Mouse (Mus musculus) layer of hippocampus, adult 8-10 months (tissue): ENCODE data around the gene Stpg4. TPM values are rescaled to one million over a fixed set of nuclear protein-coding genes. Genes with fewer than 3 reads are reported as not detected.

Experiments
- DNase-seq, 2 experiments: peaks; one replicate each; pipeline ENCODE4 v3.0.0; 2022; ENCODE audit warnings: low spot score in 2 of 2
- total RNA-seq, 4 experiments: library from RNA; stranded (reverse); gene quantifications; 2 replicates each; pipeline ENCODE4 v1.2.4; 2022

Gene Stpg4
- total RNA-seq, 4 experiments from 2014 or later, result not detected

DNA sequence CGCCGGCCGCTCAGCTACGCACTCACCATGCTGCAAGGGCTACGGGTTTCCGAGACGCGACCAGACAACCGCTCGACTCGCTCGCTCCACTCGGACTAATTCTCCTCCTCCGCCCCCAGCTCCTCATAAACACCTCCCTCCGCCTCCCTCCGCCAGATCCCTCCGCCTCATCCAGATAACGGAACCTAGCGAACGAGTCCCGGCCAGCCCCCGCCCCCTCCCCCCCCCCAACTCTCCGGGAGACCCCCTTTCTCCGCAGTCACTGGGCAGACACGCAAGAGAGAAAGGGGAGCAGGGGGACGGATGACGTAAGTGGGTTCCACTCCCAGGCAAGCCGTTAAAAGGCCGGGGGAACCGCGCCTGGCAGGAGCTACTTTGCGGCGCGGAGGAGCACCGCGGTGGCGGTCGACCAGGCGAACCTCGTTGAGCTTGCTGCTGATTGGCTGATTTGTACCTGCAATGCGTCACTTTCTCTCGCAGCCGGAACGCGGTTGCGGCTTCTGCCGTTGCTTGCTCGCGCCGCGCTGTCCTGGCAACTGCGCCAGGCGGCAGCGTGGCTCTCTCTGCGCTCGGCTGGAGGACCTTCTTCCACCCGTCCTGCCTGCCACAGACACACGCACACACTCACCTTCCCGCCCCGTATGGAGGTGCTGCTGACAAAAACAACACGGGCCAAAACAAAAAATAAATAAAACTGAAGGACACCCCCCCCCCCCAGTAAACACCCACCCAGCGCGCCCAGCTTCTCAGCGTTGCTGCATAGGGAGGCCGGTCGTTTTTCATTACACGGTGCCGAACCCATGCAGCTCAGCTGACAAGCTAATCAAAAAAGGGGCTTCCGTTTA is 19.4 kb upstream of the Stpg4 start, which contains the start of gene Calm2:
Gene Calm2 (minus strand): TSS at position 169 of the 845 bp plus-strand sequence.
- DNase-seq, result peak; percentile 95 to 99

DNA sequence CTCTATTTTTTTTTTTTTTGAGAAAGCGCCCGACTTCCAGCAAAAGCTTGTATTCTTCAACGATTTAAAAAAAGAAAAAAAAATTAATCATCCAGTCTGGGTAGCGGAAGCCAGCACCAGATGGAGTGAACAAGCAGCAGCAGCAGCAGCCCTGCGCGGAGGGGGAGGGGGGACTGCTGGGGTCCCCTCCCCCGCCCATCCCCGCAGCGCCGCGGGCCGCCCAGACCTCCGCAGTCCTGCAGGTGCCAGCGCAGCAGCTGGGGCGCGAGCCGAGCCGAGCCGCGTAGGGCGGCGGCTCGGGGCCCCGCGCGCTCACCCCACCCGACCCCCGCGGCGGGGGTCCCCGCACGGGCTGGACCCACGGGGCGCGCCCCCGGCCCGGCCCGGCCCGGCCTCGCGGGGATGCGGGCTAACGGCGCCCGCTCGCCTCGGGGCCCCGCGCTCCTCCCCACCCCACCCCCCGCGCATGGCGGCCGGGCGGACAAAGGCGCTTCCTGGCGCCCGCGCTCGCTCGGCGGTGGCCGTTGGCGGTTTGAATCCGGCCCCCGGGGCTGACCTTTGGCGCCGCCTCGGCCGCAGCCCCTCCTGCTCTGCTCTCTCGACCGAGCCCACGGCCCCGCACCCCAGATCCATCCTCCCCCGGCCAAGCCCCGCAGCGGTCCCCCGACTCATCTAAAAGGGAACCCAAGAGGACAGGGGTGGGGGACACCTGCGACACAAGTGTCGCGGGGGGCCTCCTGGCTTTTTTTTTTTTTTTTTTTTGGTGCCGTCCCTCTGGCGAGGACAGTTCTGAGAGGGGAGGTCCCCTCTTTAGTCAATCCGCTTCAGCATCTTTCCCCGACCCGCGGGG is 18.6 kb upstream of the Stpg4 start:
- peak in 1 of 2 experiments; percentile 68 for DNase-seq

DNA sequence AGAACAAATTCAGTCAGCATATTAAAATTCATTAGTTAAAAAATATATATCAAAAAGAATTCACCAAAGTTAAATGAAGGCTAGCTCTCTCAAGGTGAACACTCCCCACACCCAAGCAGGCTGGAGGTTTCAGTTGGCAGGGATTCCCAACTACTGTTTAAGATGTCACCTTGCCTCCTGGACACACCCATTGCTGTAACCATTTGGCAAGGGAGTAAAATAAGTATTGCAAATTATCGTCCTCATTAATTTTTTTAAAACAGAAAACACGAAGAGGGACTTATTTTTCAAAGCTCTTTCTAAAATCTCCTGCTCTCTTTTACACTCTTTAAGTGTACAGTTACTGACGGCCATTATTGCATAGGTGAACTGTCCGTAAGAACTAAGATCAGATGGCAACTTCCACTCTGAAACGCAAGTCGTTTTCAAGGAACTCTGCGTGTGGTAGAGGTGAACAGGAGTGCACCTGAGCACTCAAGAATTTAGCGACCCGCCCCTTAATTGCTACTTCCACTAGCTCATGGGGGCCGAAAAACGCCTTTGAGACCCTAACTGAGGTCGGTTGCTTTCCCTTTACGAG is 17.9 kb upstream of the Stpg4 start:
- DNase-seq, result no peak

DNA sequence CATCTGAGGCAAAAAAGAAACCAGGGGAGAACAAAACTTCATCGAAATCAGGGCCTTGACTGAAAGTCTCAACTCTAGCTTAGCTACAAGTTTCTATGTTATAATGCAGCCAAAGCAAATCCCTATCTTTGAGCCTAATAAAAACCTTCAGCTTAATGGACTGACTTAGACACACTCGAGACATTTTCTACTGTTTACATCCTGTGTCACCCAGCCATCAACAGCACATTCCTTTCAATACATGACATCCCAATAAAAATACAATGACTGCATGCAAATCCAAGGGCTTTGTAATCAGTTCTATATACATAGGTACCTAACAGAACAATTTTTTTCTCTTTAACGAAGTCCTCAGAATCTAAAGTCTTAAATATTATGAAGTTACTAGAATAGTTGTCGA is 17.2 kb upstream of the Stpg4 start:
- DNase-seq, result no peak

DNA sequence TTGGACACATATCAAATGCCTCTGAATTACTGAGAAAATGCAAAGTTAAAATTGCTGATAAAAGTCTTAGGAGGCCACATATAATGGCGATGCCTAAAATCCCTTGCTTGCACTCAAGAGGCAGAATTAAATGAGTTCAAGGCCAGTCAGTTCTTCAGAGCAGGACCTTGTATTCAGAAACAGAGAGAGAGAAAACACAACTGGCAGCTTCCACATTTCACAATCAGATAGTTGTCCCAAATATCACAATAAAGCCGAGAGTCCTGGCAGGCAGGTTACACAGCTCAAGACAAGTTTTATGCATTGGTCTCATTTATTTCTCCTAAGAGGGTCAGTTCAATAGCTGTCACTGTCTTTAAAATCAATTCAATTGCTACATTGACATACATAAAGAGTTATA is 14.0 kb upstream of the Stpg4 start:
- no peak for DNase-seq

DNA sequence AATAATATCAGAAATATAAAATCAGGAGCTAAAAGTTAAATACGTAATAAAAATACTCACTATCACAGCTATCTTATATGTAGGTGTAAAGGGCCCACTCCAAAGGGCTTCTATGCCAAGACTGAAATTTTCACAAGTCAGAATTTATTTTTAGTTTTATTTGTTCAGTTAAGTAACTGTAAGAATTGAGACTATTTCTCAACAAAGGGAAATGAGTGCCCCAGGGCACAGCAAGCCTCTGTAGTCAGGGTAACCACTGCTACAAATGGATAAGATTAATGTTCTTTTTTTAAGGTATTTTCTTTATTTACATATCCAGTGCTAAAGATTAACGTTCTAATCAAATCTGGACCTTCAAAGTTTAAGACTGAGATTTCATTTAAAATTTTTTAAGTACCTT is 11.9 kb upstream of the Stpg4 start:
- no peak for DNase-seq

DNA sequence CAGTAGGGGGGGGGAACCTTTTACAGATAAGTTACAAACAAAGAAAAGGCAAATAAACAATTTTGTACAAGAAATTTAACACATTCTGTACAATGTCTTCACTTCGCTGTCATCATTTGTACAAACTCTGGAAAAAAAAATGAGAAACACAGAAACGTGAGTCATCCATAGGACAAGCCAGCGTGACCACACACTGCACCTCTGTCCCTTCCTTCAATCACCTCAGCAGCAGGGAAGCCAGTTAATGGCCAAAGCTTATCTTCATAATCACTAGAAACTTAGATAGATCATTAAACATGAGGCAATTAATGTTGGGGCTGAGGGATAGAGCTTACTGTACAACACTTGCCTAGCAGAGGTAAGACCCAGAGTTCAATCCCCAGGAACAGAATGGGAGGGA is 6.4 kb upstream of the Stpg4 start:
- no peak for DNase-seq

DNA sequence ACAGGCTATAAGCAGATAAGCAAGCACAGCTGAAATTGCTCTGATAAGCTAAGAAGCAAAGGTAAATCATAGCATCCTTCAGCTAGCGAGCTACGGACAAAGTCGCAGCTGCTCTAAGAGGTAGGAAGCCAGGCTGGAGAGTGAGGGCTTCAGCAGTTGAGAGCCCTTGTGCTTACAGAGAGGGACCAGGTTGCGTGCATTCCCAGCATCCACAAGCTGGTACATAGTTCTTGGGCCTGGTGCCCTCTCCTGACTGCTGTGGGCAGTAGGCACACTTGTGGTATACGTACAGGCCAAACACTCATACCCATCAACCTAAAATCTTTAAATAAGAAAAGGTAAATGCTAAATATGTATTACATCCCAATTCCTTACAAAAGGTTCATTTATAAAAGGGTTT is 5.2 kb upstream of the Stpg4 start:
- DNase-seq, result no peak

DNA sequence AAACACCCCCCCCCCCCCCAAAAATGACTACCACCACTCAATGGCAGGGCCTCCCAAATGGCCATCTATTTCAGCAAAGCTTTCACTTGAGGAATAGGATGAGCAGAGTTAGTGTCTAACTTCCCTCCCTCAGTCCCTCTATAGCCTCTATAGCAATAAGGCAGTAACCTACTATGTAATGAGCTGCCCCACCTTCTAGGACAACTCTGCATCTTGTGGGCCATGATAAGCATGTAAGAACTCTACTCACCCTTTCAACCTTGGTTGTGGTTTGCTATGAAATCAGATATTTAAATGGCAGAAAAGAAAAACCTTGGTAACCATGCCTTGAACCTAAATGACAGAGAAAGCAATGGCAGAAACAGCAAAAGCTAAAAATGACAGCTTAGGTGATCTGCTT is 4.8 kb upstream of the Stpg4 start:
- no peak for DNase-seq

DNA sequence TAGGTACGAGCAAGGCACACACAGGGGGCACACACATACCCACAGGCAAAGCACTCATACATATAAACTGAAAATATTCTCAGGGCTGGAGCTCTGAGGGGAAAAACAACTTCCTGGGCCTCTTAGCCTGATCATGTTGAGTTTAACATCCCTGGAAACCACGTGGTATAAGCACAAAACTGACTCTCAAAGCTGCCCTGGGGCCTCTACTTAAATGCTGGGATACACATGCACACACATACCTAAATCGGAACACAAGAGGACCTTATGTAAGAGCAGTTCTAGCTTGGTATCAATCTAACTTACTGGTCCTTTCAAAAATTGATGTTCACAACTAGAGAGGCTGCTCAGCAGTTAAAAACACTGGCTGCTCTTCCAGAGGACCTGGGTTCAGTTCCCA is 1.9 kb upstream of the Stpg4 start:
- no peak for DNase-seq

DNA sequence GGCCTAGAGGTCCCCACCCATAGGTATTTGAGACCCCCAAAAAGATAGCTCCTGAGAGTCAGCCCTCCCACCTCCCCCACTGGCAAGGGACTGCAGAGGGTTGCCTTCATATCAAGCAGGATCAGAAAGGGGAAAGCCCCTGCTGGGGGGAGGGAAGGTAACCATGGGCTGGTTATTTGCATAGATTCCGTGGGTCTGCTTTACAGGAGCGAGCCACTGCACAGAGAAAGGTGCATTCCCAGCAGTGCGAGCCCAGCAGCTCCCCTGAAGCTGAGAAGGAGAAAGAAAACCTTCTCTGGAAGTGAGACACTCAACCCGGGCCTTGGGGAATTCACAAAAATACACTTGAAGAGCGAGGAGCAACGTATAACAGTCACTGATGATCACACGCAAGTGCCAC is 9.5 kb downstream of the Stpg4 start:
- no peak for DNase-seq

DNA sequence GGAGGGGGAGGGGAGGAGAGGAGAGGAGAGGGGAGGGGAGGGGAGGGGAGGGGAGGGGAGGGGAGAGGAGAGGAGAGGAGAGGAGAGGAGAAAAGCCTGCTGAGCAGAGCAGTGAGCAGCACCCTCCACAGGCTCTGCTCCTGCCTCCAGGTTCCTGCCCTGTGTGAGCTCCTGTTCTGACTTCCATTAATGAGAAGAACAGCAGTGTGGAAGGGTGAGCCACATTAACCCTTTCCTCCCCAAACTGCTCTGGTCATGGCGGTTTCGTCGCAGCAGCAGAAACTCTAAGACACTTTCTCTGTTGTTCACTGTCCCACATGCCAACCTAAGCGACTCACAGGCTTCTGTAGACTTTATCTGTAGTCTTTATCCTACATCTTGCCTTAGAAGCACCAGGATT is 20.9 kb downstream of the Stpg4 start:
- no peak for DNase-seq

DNA sequence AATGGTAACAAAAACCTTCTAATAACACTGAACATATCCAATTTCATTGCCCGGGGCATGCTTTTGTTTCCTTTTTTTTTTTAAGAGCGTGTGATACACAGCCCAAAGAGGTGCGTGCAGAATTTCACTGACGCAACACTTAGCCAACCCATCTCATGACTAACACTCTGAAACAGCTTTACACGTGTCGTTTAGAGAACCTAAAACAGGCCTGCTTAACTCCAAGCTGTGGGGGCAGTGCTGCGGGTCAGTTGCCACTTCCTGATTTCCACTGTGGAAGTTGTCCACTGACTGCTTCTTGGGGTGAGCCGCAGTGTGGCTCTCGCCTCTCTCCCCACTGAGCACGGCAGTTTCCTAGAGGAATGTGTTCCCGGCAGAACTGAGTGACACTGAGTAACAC is 22.0 kb downstream of the Stpg4 start:
- DNase-seq, result no peak

DNA sequence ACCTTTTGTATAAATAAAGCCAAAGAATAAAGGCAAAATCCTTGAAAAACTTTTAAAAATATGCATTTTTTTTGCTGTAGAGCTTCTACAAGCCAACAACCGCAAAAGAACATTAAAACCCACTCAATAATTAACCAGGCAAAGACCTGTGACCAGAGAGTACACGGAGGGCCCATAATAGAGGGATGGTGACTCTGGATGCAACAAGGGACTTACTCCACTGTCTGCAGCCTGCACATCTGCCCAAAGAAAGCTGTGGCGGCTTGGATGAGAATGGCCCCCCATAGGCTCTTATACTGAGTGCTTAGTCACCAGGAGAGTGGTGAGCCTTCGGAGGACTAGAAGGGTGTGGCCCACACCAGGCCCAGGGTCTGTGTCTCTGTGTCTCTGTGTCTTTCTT is 24.1 kb downstream of the Stpg4 start:
- DNase-seq, result no peak

DNA sequence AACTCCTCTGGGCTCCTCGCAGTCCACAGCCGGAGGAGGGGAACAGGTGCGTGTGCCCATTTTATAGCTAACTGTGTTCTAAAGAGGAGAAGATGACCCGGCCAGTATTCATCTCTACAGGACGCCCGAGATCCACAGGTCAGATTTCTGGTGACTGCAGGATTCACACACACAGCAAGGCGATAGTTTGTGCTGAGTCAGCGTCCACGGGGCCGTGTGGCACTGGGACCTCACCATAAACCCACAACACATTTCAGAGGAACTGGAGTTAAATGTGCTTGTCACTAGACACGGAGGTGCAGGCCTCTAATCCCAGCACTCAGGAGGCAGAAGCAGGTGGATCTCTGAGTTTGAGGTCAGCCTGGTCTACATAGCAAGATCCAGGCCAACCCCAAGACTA is 25.1 kb downstream of the Stpg4 start:
- no peak for DNase-seq

DNA sequence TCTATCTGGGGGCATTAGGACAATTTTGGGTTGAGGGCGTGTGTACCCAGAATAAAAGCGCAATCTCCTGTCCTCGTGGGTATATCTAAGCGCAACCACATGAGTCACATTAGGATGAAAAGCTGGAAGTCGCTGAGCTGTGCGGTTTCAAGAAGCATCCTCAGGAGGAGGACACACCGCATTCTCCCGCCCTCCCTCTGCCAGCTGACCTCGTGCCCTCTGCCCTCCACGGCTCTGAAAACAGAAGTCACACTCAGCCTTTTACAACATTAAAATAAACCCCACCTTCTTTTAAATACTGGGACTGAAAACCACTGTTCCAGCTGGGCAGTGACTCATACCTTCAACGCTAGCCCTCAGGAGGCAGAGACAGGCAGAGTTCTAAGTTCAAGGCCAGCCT is 30.5 kb downstream of the Stpg4 start:
- no peak for DNase-seq

DNA sequence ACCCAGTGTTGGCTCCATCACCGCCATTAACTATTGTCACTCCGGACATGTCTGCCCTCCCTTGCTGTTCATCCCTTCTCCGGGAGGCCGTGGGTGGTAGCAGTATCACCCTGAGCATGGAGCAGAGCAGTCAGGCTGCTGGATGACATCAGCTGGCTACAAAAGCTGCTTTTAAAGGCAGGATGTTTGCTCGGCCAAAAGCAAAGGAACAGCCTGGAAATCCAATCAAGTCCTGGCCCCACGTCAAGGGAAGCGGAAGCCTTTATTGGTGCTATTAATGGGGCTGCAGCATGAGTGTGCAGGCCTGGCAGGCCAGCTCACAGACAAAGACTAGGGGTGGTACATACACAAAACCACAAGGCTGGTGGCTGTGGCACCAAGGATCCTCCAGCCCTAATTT is 36.3 kb downstream of the Stpg4 start:
- peak; percentile 59 to 75 for DNase-seq

DNA sequence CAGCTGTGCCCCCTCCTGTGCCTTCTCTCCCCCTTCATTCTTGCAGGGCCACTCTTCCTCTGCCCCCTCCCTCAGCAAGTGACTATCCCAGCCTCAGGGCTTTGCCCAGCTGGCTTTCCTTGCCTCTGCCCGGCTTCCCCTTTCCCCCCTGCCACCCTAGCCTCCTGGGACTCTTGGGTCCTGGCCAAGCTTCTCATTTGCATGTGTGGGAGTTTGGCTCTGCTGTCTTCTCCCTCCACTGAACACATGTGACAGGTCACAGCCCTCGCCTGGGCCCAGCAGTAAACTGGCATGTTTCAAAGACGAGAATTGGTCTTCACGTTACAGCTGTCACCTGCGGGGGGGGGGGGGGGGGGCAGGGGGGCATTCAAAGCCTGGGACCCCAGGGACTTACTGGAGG is 40.5 kb downstream of the Stpg4 start:
- DNase-seq, result no peak

DNA sequence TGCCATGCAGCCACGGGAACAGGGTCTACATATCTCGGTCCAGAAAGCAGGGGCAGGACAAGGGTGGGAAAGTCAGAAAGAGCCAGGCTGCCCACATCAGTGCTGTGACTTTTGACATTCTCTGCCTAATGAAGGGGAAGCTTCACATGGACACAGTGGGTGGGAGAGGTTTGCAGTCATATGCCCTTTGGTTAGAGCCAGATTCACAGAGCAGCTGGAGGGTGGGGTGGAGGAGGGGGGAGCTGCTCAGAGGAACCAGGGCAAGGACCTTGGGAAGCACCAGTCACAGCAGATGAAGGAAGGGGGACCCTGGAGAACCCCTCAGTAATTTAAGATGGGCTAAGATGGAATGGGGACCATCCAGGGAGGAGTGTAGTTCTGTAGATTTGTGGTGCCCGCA is 41.7 kb downstream of the Stpg4 start:
- DNase-seq, result no peak

DNA sequence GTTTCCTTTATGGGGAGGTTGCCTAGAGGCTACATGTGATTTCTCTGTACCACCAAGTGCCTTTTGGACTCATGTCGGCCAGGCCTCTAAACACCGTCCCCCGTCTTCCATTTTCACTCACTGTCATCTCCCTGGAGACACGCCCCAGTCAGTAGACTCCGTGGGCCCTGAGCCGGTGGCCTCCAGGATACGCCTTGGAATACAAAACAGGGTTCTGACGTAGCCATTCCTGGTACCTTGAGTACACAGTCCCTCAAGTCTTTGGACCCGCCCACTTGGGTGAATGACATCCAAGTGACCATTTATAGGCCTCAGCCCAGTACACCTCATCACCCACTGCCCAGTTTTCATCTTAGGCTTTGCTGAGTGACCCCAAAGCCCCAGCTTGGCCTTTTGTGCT is 46.9 kb downstream of the Stpg4 start:
- DNase-seq, result no peak

DNA sequence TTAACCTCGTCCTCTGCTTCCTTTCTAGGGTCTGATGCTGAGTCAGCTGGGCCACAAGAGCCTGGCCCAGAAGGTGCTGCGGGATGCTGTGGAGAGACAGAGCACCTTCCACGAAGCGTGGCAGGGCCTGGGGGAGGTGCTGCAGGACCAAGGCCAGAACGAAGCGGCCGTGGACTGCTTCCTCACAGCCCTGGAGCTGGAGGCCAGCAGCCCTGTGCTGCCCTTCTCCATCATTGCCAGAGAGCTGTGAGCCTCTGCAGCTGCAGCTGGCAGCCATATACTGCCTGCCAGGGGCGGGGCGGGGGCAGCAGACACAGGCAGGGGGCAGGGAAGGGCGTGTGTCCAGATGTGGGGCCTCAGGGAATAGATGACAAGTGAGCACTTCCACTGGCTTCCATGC is 47.7 kb downstream of the Stpg4 start:
- DNase-seq, result no peak

DNA sequence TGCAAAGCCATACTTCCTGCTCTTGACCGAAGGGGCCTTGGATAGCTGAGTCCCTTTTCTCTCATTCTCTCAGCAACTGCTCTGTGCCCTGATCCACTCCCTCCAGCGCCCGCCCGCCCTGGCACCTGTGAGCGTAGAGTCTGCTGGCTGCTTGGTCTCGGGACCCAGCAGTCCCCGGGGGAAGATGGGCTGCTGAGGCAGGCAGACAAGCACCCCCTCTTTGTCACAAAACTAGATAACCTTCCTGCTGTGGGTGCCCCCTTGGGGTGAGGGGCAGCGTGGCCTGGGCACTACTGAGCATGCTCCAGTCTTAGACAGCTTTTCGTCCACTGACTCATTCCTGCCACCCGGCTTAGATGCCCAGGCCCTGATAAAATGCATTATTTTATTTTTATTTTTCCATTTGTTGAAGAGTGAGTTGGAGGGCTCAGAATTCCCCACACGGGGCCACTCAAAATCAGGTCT is 48.3 kb downstream of the Stpg4 start:
- no peak for DNase-seq
